Mouse (Mus musculus) megakaryocyte progenitor cell, adult 5-6 weeks (primary cell): ENCODE measurements around the gene Lhfpl2. TPM values are rescaled to one million over a fixed set of nuclear protein-coding genes. Genes with fewer than 3 reads are reported as not detected.
A peak's percentile ranks its signal among the peaks of the same experiment; 100 is the strongest.

ENCODE experiments used
- ATAC-seq: replicated peaks from 2 replicates; pipeline ENCODE4 v1.8.0; 2016; ENCODE audit warnings: mild to moderate bottlenecking, moderate TSS enrichment, inconsistent platforms; ENCODE audit not compliant: poor library complexity
- total RNA-seq, 2 experiments: library from RNA; stranded (forward) in 1 of 2; stranded (reverse) in 1 of 2; fragments of 157-497, 149-512 nt in 1 of 2; fragments of 200-1000 nt in 1 of 2; gene quantifications; 2 replicates each; pipeline versions ENCODE4 v1.2.3 to v1.2.4; 2015 to 2017

The Lhfpl2 gene
- total RNA-seq, 2 experiments from 2014 or later = 11.0 to 11.2 TPM

GRCm38 (mm10) chr13:94065276-94066050 lies 7.9 kb downstream of the Lhfpl2 start:
- no peak for ATAC-seq

DNA sequence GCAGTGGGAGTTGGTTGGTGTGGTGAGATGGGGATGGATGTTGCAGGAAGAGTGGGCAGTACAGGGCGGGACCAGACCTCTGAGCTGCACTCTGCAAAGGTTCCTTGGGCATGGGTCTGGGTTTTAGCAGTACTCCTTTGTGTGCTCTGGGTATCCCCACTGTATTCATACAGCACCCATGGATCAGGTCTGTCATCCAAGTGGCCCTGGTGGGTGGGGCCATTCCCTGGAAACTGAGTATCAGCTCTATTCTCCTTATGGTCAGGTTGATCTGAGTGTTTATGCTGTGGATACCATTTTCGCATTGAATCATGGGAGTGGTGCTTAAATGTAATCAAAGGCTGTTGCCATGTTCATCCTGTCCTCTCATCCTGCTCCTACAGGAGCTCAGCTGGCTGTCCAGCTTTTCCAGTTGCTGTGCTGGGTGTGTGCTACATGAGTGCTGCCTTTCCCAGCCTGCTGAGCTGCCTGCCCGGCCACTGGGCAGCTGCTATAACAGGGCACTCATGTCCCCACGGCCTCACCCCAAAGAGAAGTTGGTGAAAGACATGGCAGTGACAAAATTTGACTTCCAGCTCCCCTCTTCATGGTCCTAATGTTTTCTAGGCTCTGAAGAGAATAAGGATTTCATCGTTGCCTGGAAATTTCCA lies 9.2 kb downstream of the Lhfpl2 start:
- no peak for ATAC-seq

DNA sequence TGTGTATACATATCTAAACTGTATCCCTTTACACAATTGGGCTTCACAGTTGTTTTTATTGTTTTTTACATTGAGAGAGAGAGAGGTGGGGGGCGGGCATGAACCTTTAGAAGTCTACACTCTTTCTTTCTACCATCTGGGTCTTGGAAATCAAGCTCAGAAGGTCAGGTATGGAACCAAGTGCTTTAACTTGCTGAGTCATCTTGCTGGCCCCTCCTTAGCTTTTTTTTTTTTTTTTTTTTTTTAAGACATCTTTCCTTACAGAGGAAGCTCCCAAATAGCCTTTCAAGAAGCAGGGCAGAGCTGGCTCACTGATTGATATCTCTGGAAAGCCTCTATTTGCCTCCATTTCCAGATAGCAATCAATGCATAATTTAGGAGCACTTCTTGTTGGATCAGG lies 10.7 kb downstream of the Lhfpl2 start:
- ATAC-seq = no peak

DNA sequence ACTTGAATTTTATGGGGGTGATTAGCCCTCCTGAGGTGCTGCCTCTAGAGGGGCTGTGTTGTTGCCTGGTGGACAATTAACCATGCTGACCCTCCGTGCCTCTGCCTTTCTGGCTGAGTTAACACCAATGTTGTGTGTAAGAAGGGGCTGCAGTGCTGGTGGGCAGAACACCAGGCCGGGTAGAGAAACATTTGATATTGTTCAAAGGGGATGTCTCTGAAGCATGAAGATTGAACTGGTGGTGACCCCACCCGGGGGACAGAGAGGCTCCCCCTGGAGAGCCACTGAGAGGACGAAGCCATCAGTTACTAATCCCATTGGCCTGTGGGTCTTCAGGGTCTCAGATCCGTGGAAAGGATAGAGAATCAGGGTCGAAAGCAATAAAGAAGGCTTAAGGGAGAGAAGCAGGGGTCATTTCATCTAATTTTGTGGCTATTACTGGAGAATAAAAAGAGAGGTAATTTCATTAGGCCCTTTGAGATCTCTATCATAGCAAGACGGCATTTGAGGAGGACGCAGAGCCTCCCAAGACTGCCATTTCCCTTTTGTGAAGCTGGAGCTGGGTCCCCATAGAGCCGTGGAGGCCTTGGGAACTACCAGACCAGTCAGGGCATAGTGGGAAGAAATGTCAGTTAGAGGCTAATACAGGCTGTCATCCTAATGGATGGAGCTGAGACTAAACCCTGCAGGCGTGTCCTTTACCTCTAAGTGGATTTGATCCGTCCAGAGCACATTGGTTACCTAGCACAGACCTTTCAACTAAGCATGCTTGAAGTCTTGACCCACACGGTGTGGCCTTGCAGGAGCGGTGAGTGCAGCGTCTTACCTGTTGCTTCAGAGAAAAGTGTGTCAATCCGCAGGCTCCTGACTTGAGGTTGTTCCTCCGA lies 12.1 kb downstream of the Lhfpl2 start:
- ATAC-seq = no peak

GRCm38 (mm10) chr13:94070308-94070619 lies 12.7 kb downstream of the Lhfpl2 start:
- no peak for ATAC-seq

- peak; percentile 41 for ATAC-seq
Observed at GRCm38 (mm10) chr13:94070927-94071326, 13.3 kb downstream of the Lhfpl2 start.

DNA sequence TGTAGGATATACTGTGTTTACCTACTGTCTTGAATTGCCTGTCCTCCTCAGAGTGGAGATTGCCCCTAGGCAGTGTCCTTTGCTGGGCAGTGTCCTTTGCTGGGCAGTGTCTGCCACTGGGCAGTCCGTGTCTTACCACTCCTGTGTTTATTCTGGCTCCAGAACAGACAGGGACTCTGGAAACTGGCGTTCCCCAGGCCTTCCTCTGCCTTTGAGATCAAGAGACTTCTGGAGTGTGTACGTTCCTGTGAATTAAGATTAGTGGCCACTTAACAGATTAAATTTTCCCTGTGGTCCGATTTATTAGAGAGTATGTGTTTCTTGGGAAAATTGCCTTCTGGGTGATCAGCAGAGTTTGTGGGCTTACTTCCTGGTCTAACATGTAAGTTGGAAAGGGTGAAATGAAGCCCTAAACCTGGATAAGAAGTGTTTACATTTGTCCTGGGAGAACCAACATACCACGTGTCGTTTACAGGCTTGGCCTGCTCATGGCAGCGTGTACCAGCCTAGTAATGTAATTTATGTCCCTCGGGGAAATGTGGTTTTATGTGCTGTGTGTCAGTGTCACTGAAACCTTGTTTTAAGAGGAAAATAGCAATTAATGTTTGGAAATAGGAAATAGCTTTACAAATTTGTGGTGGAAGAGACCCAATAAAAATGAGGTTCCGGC lies 15.6 kb downstream of the Lhfpl2 start:
- no peak for ATAC-seq

- no peak for ATAC-seq
Observed at GRCm38 (mm10) chr13:94073716-94074115, 16.1 kb downstream of the Lhfpl2 start.

DNA sequence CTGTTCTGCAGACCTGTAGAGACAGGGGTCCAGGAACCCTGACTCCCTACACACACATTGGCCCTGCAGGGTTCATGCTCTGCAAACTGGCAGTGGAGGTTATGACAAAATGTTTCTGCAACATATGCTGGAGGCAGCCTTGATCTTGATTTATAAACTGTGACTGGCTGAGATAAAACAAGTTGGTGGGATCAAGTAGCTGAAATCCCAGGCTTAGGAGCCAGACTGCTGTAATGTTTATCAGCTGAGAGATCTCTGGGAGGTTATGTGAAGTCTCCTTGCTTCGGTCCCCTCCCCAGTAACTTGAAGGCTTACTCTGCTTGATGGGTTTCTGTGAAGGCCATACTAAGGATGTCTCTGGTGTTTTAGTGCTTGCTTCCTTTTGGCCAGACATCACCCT lies 17.6 kb downstream of the Lhfpl2 start:
- ATAC-seq = no peak

DNA sequence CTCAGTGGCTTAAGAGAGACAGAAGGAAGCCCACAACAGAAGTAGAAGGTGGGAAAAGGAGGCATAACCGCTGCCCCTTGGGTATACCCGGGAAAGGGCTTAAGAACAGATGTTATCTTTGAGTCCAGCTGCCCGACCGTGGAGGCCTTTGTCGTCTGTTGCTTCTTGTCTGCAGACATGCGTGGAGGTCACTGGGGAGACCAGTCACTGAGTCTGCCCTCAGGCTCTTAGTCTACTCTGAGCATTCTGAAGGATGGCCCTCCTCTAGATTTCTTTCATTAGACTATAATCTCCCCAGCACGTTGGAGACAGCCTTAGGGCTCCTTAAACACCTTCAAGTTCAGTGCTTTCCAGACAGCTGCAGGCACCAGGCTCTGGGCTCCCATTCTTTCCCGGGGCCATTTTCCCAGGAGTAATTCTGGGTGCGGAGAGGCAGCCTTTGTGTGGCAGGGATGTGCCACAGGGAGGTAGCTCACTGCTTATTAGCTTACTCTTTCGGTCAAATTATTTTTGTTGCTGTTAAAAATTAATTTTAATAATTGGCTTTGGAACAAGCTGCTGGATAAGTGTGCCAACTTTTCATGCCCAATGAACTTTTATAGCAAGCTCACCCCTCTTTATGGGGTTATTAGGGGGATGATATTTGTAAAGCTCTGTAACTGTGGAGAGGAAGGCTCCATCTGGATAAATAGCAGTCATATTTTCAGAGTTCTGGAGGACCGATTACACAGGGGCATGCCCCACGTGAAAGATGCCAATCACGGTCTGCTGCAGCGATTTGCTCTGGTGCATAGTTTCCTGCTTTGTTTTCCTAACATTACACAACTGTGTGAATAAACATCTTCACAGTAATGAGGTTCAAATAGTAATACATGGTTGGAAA lies 19.8 kb downstream of the Lhfpl2 start:
- ATAC-seq = no peak

- ATAC-seq = no peak
Observed at GRCm38 (mm10) chr13:94083196-94083595, 25.6 kb downstream of the Lhfpl2 start.

GRCm38 (mm10) chr13:94084220-94085126 lies 26.9 kb downstream of the Lhfpl2 start:
- ATAC-seq = no peak

- peak; percentile 92 for ATAC-seq
Observed at GRCm38 (mm10) chr13:94086090-94086808, 28.7 kb downstream of the Lhfpl2 start.

- no peak for ATAC-seq
Observed at GRCm38 (mm10) chr13:94087061-94087460, 29.5 kb downstream of the Lhfpl2 start.

- no peak for ATAC-seq
Observed at GRCm38 (mm10) chr13:94088788-94089187, 31.2 kb downstream of the Lhfpl2 start.

- no peak for ATAC-seq
Observed at GRCm38 (mm10) chr13:94089286-94089685, 31.7 kb downstream of the Lhfpl2 start.

DNA sequence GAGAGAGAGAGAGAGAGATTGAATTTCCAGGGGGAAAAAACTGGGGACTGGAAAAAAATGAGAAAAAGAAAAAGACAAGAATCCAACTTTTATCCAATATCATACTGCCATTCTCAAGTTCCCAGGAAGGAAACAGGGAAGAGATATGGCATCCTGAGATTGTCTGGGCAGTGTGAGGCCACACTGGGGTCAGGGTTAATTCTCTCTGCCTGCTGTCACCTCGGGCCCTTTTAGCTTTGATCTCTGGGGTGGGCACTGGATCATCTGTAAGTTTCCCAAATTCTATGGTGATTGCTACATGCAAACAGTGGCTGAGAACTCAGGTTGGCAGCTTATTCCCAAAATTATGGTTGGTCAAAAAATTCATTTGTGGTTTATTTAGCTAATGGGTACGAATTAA lies 33.8 kb downstream of the Lhfpl2 start:
- no peak for ATAC-seq

DNA sequence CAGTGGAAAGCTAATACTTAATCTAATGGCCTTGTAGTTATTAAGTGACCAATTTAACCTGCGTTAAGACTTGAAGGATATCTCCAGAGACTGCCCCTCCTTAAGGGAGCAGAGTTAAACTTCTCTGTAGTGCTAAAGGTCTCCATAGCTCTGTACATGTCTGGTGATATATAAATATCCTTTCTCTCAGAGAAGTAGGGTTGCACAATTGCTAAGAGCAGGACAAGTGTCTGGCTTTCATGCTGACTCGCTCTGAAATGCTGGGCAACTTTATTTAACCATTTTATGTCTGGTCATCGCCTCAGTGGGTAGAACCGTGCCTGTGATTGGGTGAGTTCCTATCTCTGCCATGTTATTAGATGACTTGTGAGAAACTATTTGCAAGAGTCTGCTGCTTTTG lies 36.6 kb downstream of the Lhfpl2 start:
- no peak for ATAC-seq
